Mouse (Mus musculus) heart, postnatal 0 days (tissue): Measurements from ENCODE around the gene Klhl42. TPM values are rescaled to one million over a fixed set of nuclear protein-coding genes. Genes with fewer than 3 reads are reported as not detected.

Source experiments
- ATAC-seq: fragments of 200-750 bp; cut with Nextera tagmentation; 2 replicates; pipeline ENCODE4 v1.8.0; 2017; ENCODE audit warnings: low read depth, moderate number of reproducible peaks, moderate library complexity; ENCODE audit not compliant: insufficient read depth
- DNase-seq: peaks from one replicate; pipeline ENCODE4 v3.0.0-alpha.2; 2016; ENCODE audit warnings: low spot score
- H3K27ac ChIP-seq: fragments of 300-500 bp; sonication (generic); 2 replicates; pipeline ENCODE4 v1.5.1; 2014; ENCODE audit warnings: low read depth, mild to moderate bottlenecking
- H3K27me3 ChIP-seq: fragments of 300-500 bp; sonication (generic); 2 replicates; pipeline ENCODE4 v1.6.1; 2014; ENCODE audit warnings: low read length, mixed read lengths; ENCODE audit not compliant: control insufficient read depth, insufficient read depth
- H3K36me3 ChIP-seq: fragments of 300-500 bp; sonication (generic); replicated peaks from 2 replicates; pipeline ENCODE4 v1.6.1; 2014; ENCODE audit warnings: low read length, mixed read lengths; ENCODE audit not compliant: control insufficient read depth, insufficient read depth
- H3K4me1 ChIP-seq: fragments of 300-500 bp; sonication (generic); 2 replicates; pipeline ENCODE4 v1.6.1; 2014; ENCODE audit warnings: antibody characterized with exemption; ENCODE audit not compliant: control insufficient read depth, insufficient read depth
- H3K4me2 ChIP-seq: fragments of 300-500 bp; sonication (generic); 2 replicates; pipeline ENCODE4 v1.6.1; 2014; ENCODE audit warnings: low read depth, mild to moderate bottlenecking, low read length, moderate library complexity
- H3K4me3 ChIP-seq: fragments of 300-500 bp; sonication (generic); 2 replicates; pipeline ENCODE4 v1.5.1; 2014; ENCODE audit warnings: low read depth, low read length
- H3K9ac ChIP-seq: fragments of 300-500 bp; sonication (generic); replicated peaks from 2 replicates; pipeline ENCODE4 v1.6.1; 2014; ENCODE audit warnings: low read depth, low read length, mixed read lengths
- H3K9me3 ChIP-seq: fragments of 300-500 bp; sonication (generic); replicated peaks from 2 replicates; pipeline ENCODE4 v1.6.1; 2016; ENCODE audit warnings: low read length; ENCODE audit not compliant: control insufficient read depth
- CTCF ChIP-seq: IDR thresholded peaks from 2 replicates; pipeline ENCODE4 v1.5.1; 2016; ENCODE audit warnings: antibody characterized with exemption, control low read depth, low read depth
- EP300 ChIP-seq: IDR thresholded peaks from 2 replicates; pipeline ENCODE4 v1.6.1; 2016; ENCODE audit warnings: antibody characterized with exemption, low read depth
- WGBS: fragments of 180-500 bp; shearing (Covaris S2); extraction: QIAGEN DNeasy Blood & Tissue Kit; methylation state at CpG from one replicate; pipeline ENCODE4 v1.1.7; 2014; 5-methylcytosine and 5-hydroxymethylcytosine counted together
- polyA plus RNA-seq: library from polyadenylated mRNA; unstranded; fragments of >200 nt; fragmentation: Nextera tagmentation; extraction: Ambion mirVana; gene quantifications from 2 replicates; pipeline ENCODE4 v1.2.1, GENCODE M21; 2015
- total RNA-seq: library from RNA; depleted of rRNA; stranded (reverse); fragments of >200 nt; gene quantifications from 2 replicates; pipeline ENCODE4 v1.2.3, GENCODE M21; 2014; ENCODE audit warnings: low replicate concordance; rRNA removed

Klhl42 gene
- total and polyA plus RNA-seq, 2 experiments from 2014 or later: 2.2 to 56.8 TPM

GRCm38 (mm10) chr6:147155085-147155484 lies 63.9 kb downstream of the Klhl42 start:
- ATAC-seq (no peak), DNase-seq (no peak)
- no peaks in the 10 kb centered on the region for H3K4me1 ChIP-seq
- no peak overlapping the region for H3K27ac ChIP-seq
- H3K4me2 ChIP-seq: no peak overlapping the region
- no peaks in the 10 kb centered on the region for H3K9me3 ChIP-seq
- H3K36me3 ChIP-seq: no peaks in the 10 kb centered on the region
- no peak overlapping the region for H3K4me3 ChIP-seq
- 59% methylated on average over 7 of the region's 7 CpGs for WGBS
- no peak for TF ChIP-seq EP300
- TF ChIP-seq CTCF: no peak
- no peak overlapping the region for H3K9ac ChIP-seq
- H3K27me3 ChIP-seq: no peaks in the 10 kb centered on the region

GRCm38 (mm10) chr6:147161818-147162584 lies 70.8 kb downstream of the Klhl42 start:
- Histone ChIP-seq H3K4me2 (no peak overlapping the region), H3K36me3 (no peaks in the 10 kb centered on the region), H3K27ac (no peak overlapping the region), H3K27me3 (no peaks in the 10 kb centered on the region), H3K9ac (no peak overlapping the region), H3K4me1 (no peaks in the 10 kb centered on the region), H3K9me3 (no peaks in the 10 kb centered on the region), H3K4me3 (no peak overlapping the region)
- ATAC-seq: peak; percentile 81
- TF ChIP-seq CTCF (no peak), EP300 (no peak)
- DNase-seq: peak; percentile 32
- WGBS: 23% methylated on average over 5 of the region's 5 CpGs

Other genes starting within 250 kb of the Klhl42 start
- not detected in 2 replicates for gene Smco2, start 241.3 kb upstream of the Klhl42 start, total RNA-seq
- 0.29 and 0.43 TPM in 2 replicates for gene Smco2, start 241.3 kb upstream of the Klhl42 start, polyA plus RNA-seq
- 43.0 and 56.5 TPM in 2 replicates for gene Ppfibp1, start 202.9 kb upstream of the Klhl42 start, total RNA-seq
- 38.8 and 39.5 TPM in 2 replicates for gene Ppfibp1, start 202.9 kb upstream of the Klhl42 start, polyA plus RNA-seq
- not detected in 2 replicates for gene 1700034J05Rik, start 137.0 kb upstream of the Klhl42 start, total RNA-seq
- 0.07 TPM in 2 replicates for gene 1700034J05Rik, start 137.0 kb upstream of the Klhl42 start, polyA plus RNA-seq
- gene Rep15, start 58.8 kb upstream of the Klhl42 start, total RNA-seq: 0.97 TPM in 1 of 2 replicates, not detected in the other
- 0.21 and 0.48 TPM in 2 replicates for gene Rep15, start 58.8 kb upstream of the Klhl42 start, polyA plus RNA-seq
- gene Mrps35, start 48.6 kb upstream of the Klhl42 start, total RNA-seq: 17.6 and 24.2 TPM in 2 replicates
- 196 and 197 TPM in 2 replicates for gene Mrps35, start 48.6 kb upstream of the Klhl42 start, polyA plus RNA-seq
- gene Mansc4, start 4.3 kb upstream of the Klhl42 start, total RNA-seq: not detected in 2 replicates
- gene Mansc4, start 4.3 kb upstream of the Klhl42 start, polyA plus RNA-seq: 0.14 and 0.30 TPM in 2 replicates
- gene Pthlh, start 172.8 kb downstream of the Klhl42 start, total RNA-seq: 0.81 TPM in 1 of 2 replicates, not detected in the other
- 1.6 and 1.9 TPM in 2 replicates for gene Pthlh, start 172.8 kb downstream of the Klhl42 start, polyA plus RNA-seq